Mouse (Mus musculus) erythroblast, embryonic 14.5 days (primary cell): ENCODE measurements at regions not wholly inside any gene's neighbourhood (a gene's known extent, or its start where the extent isn't known, plus 50 kb on each side); places are given as distances from the start of the nearest gene placed in this dataset.

Experiments
- H3K27me3 ChIP-seq: 2 replicates; pipeline ENCODE4 v1.6.1; 2012; ENCODE audit warnings: inconsistent platforms; ENCODE audit not compliant: control insufficient read depth
- H3K36me3 ChIP-seq: 2 replicates; pipeline ENCODE4 v1.6.1; 2012; ENCODE audit warnings: mild to moderate bottlenecking, inconsistent platforms; ENCODE audit not compliant: control insufficient read depth
- H3K4me1 ChIP-seq: 2 replicates; pipeline ENCODE4 v1.6.1; 2012; ENCODE audit warnings: inconsistent platforms; ENCODE audit not compliant: control insufficient read depth
- H3K4me3 ChIP-seq: replicated peaks from 2 replicates; pipeline ENCODE3; 2012; ENCODE audit warnings: moderate library complexity, mild to moderate bottlenecking, inconsistent platforms
- H3K9me3 ChIP-seq: 2 replicates; pipeline ENCODE4 v1.6.1; 2012; ENCODE audit warnings: low read length, inconsistent platforms, mixed read lengths; ENCODE audit not compliant: control insufficient read depth
- GATA1 ChIP-seq: IDR thresholded peaks from 2 replicates; pipeline ENCODE4 v1.6.1; 2012; ENCODE audit warnings: low read length, inconsistent platforms, mixed read lengths
- TAL1 ChIP-seq: IDR thresholded peaks from 3 replicates; pipeline ENCODE4 v1.6.1; 2012; ENCODE audit warnings: low read length, inconsistent platforms, mixed read lengths

DNA sequence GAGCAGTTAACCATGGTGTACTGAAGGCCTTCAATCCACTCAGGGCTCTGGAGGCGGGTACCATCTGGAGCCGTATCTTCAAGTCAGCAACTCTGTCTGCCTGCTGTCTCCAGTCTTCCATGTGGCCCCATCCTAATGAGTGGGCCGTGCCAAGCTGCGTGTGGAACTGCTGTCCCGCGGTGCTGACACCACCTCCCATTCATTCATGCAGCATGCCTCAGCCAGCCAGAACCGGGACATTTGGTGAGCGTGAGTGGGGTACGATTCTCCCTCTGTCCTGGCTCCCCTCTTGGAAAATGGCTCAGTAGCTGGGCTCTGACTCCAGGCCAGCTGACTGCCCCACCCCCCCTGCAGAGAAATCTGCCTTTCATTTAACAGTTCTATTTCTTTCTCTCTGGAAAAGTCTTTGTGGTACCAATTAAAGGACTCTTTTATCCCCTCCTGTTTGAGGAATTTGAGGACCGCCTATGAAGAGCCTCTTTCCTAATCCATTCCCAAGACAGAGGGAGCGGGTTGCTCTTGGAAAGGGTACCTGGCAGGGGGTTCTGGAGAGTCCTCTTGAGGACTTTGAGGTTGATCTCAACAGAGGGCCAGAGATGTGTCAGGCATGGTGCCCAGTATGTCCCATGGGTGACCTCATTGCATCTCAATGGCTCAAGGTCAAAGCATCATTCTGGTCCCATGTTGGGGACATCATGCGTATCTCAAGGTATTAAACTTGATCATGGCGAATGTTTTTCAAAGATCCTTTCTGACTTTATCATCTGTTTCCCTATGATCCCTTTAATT is 55.5 kb upstream of the Brd7 start:
- H3K4me3 ChIP-seq = no peak overlapping the region

DNA sequence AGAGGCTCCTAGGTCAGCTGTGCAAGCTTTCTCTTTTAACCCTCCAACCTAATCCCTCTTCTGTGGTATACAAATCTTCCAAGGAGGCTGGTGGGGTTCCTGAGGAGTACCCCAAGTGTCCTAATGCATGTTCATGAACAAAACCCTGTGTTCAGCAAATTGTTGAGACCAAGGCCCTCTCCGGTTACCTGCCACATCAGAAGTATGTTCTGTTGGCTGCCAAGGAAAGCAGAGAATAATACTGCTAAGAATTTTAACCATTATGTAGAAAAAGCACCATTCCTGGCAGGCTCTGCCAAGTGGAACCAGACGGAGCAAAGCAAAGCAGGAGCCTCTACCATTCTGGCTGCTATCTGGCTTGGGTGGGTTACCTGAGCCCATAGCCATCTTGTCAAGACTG is 61.3 kb upstream of the Brd7 start:
- Histone ChIP-seq H3K4me1 (no peaks in the 10 kb centered on the region), H3K4me3 (no peak overlapping the region), H3K9me3 (no peaks in the 10 kb centered on the region), H3K36me3 (no peaks in the 10 kb centered on the region), H3K27me3 (no peaks in the 10 kb centered on the region)
- TF ChIP-seq TAL1 (no peak), GATA1 (no peak)

More for the DNA sequence above, 55.5 kb upstream of the Brd7 start:
- no peaks in the 10 kb centered on the region for H3K9me3 ChIP-seq
- H3K4me1 ChIP-seq = no peaks in the 10 kb centered on the region
- TF ChIP-seq GATA1 (no peak), TAL1 (no peak)
- H3K27me3 ChIP-seq = no peaks in the 10 kb centered on the region
- no peaks in the 10 kb centered on the region for H3K36me3 ChIP-seq

DNA sequence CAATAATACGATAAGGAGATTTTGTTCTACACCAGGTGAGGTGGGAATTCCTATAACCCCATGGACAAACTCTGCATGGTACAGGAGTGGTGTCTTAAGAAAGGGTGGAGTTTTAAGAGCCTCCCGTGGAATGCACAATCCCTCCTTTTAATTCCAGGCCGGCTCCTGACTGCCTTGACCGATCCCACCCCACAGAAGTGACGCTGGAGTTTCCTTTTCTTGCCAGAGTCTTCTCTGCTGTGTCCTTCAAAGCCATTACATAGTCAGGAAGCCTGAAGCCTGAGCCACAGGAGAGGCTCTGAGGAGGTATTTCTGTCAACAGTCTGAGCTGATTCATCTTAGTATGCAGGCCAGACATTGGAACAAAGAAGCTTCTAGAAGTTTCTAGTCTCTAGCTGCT is 66.6 kb upstream of the Brd7 start:
- Histone ChIP-seq H3K9me3 (no peaks in the 10 kb centered on the region), H3K4me1 (no peaks in the 10 kb centered on the region), H3K27me3 (no peaks in the 10 kb centered on the region), H3K36me3 (no peaks in the 10 kb centered on the region), H3K4me3 (no peak overlapping the region)
- TF ChIP-seq TAL1 = no peak
- no peak for TF ChIP-seq GATA1

DNA sequence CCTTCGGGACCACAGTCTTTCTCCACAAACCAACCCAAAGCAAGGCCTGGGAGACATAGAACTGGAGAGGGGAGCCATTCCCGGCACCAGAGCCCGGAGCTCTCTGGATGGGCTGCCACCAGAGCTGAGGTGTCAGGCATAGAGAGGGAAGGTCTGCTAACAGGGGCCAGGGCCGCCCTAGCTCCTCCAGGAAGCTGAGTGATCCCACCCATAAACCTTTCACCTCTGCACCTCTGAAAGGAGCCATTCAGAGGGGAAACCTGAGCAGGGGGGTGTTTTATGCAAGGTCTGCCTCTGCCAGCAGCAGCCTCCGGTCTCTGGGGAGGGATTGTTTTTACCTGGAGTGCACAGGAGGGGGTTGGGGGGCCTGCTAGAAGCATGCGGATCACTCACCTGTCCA is 69.4 kb upstream of the Brd7 start:
- H3K9me3 ChIP-seq = no peaks in the 10 kb centered on the region
- H3K4me3 ChIP-seq = no peak overlapping the region
- TF ChIP-seq GATA1 (no peak), TAL1 (no peak)
- H3K36me3 ChIP-seq = no peaks in the 10 kb centered on the region
- no peaks in the 10 kb centered on the region for H3K27me3 ChIP-seq
- H3K4me1 ChIP-seq = no peaks in the 10 kb centered on the region

DNA sequence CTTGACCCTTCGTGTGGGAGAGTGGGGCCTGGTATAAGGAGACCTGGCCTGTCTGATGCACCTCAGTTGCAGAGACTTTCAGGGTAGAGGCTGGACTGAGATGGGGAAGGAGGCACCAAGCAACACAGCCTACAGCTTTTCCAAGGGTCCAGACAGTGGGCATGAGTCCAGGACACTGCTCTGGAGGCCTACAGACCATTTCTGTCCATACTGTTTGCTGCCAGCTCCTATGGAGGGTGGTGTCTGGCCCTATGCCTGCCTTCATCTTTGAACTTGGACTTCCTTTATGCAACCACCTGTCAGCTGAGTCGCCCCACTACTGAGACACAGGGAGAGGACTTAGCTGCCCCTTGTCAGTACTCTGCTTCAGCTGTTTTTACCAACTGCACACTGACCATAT is 73.7 kb upstream of the Brd7 start:
- H3K27me3 ChIP-seq = peaks cover 4% of the 10 kb centered on the region; the same call in 1 of the 2 replicates

DNA sequence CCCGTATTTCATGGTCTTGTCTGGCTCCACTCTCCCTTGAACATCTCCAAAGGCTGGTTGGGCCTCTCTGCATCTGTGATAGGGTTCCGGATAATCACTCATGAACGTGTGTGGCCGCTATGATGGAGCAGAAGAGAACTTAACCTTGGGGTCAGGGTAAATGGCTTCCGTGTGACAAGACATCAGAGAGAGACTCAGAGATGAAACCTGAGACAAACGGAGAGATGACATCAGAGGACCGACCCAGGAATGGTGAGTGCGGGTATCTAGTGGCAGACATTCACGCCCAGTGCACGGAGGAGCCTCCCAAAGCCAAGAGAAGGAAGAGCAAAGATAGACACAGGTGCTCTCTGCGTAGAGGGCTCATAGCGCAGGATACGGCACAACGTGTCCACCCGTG is 78.2 kb upstream of the Brd7 start:
- Histone ChIP-seq H3K4me1 (no peaks in the 10 kb centered on the region), H3K36me3 (no peaks in the 10 kb centered on the region), H3K9me3 (no peaks in the 10 kb centered on the region), H3K27me3 (peaks cover 4% of the 10 kb centered on the region; the same call in 1 of the 2 replicates), H3K4me3 (no peak overlapping the region)
- TF ChIP-seq TAL1 = no peak
- TF ChIP-seq GATA1 = no peak

More for the DNA sequence above, 73.7 kb upstream of the Brd7 start:
- no peaks in the 10 kb centered on the region for H3K9me3 ChIP-seq
- no peaks in the 10 kb centered on the region for H3K4me1 ChIP-seq
- H3K4me3 ChIP-seq = no peak overlapping the region
- TF ChIP-seq GATA1 (no peak), TAL1 (no peak)
- H3K36me3 ChIP-seq = no peaks in the 10 kb centered on the region

DNA sequence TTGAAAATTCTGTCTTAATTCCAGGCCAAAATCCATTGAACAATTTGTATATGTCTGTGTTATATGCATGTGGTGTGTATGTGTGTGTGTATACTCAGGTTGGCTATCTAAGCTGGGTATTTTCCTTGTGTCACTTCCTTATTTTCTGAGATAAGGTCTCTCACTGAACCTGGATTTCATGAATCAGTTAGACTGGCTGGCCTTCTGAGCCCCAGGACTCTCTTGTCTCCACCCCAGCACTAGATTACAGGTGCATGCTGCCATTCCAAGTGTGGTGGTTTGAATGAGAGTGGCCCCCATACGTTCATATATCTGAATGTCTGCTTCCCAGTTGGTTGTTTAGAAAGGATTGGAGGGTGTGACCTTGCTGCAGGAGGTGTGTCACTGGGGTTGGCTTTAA is 77.8 kb upstream of the Nkd1 start:
- Histone ChIP-seq H3K4me1 (no peaks in the 10 kb centered on the region), H3K27me3 (no peaks in the 10 kb centered on the region; the same call in 1 of the 2 replicates), H3K9me3 (no peaks in the 10 kb centered on the region), H3K36me3 (no peaks in the 10 kb centered on the region), H3K4me3 (no peak overlapping the region)
- TF ChIP-seq TAL1 (no peak), GATA1 (no peak)

DNA sequence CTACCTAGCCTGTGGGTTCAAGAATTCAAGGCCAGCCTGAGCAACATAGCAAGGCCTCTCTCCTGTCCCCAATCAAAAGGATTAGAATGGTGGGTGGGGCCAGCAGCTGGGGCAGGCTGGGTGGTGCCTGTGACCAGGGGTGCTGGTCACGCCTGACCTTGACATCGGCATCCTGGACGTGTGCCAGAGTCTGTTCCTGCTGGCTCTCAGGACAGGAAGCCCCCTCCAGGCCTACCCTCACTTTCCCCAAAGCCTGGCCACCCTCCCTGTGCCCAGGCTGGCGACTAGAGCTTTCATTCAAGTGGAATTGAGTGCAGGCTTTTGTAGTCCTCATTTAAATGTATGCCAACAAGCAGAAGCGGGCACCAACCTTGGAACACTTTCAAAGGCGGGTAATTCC is 73.7 kb upstream of the Nkd1 start:
- no peaks in the 10 kb centered on the region for H3K4me1 ChIP-seq
- H3K36me3 ChIP-seq = no peaks in the 10 kb centered on the region
- no peaks in the 10 kb centered on the region for H3K9me3 ChIP-seq
- H3K27me3 ChIP-seq = peaks cover 30% of the 10 kb centered on the region
- no peak for TF ChIP-seq GATA1
- no peak for TF ChIP-seq TAL1
- no peak overlapping the region for H3K4me3 ChIP-seq

DNA sequence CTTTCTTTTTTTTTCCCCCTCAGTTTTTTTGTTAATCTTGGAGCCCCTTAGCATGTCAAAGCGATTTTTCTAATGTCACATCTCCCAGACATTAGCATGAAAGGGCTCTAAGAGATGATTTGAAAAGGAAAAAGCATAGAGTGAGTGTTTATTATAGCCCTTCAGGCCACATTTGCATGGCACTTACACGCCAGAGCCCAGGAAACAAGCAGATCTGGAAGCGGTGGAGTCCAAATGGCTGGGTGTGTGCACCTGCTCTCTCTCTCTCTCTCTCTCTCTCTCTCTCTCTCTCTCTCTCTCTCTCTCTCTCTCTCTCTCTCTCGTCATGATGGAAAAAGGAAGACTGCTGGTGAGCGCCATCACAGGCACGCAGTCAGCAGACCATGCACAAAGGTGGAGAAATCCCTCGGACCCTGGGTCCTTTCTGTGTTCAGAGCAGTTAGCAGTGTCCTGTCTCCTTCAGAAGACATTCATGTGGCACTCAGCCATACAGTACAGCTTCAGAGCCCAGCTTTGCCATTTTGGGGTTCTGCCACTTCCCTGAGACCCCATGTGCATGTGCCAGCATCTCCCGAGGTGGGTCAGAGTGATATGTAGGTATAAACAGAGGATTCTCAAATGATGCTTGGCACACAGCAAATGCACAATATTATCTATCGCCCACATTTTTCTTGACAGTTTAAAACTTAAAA is 73.2 kb upstream of the Nkd1 start:
- TF ChIP-seq GATA1 (no peak), TAL1 (no peak)
- Histone ChIP-seq H3K4me3 (no peak overlapping the region), H3K4me1 (no peaks in the 10 kb centered on the region), H3K27me3 (peaks cover 36% of the 10 kb centered on the region), H3K36me3 (no peaks in the 10 kb centered on the region), H3K9me3 (no peaks in the 10 kb centered on the region)
